Mouse (Mus musculus): ENCODE data around the gene Cap2. TPM values are rescaled to one million over a fixed set of nuclear protein-coding genes. Genes with fewer than 3 reads are reported as not detected.
A peak's percentile ranks its signal among the peaks of the same experiment; 100 is the strongest.

The Cap2 gene
- total RNA-seq, 2 experiments from 2014 or later: 265 to 282 TPM

GRCm38 (mm10) chr13:46626608-46627007 is 125.0 kb downstream of the Cap2 start:
- DNase-seq (ENCODE audit: low spot score in 2 of 2): no peak

DNA sequence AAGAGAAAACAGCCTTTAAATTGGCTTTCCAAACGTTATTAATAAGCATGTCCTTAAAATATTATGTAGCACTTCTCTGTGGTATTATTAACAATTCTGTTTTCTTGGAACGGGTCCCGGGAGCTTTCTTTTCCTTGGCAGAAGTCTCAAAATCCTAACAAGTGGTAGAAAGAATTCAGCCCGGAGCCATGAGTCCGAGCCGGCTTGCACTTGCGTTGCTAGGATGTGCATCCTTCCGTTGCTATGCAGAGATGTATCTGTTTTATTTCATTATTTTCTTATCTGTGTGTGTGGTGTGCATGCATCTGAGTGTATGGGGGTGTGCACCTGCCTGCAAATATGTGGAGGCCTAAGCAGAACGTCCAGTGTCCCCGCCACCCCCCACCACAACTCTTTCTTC is 126.2 kb downstream of the Cap2 start:
- DNase-seq (ENCODE audit: low spot score in 2 of 2): peak; percentile 36 to 47

DNA sequence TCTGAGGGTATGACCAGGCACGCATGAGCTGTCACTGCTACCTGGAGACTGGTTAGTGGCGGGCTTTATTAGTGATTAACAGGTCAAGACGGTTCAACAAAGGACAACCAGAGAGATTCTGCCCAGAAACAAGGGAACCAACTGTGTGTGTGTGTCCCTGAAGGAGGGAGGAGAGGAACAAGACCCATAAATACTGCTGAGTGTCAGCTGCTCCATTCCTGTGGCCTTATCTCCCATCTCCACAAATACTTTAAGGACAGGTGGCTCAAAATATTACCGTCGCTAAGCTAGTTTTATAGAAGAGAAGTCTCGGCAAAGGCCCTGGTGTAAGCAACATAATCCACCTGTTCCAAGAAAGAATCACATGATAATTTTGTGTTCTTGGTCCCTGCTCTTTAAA is 127.7 kb downstream of the Cap2 start:
- no peak for DNase-seq (ENCODE audit: low spot score in 2 of 2)

- no peak for DNase-seq (ENCODE audit: low spot score in 2 of 2)
Observed at GRCm38 (mm10) chr13:46632796-46633195, 131.1 kb downstream of the Cap2 start.

- peak in 1 of 2 experiments; percentile 48 for DNase-seq (ENCODE audit: low spot score in 2 of 2)
Observed at GRCm38 (mm10) chr13:46633320-46634132, 131.9 kb downstream of the Cap2 start.

- DNase-seq (ENCODE audit: low spot score in 2 of 2): peak in 1 of 2 experiments; percentile 27
Observed at GRCm38 (mm10) chr13:46634133-46634488, 132.5 kb downstream of the Cap2 start.

- DNase-seq (ENCODE audit: low spot score in 2 of 2): no peak
Observed at GRCm38 (mm10) chr13:46640608-46641468, 139.2 kb downstream of the Cap2 start.

- DNase-seq (ENCODE audit: low spot score in 2 of 2): no peak
Observed at GRCm38 (mm10) chr13:46642318-46642717, 140.7 kb downstream of the Cap2 start.

GRCm38 (mm10) chr13:46644175-46644574 is 142.5 kb downstream of the Cap2 start:
- no peak for DNase-seq (ENCODE audit: low spot score in 2 of 2)

DNA sequence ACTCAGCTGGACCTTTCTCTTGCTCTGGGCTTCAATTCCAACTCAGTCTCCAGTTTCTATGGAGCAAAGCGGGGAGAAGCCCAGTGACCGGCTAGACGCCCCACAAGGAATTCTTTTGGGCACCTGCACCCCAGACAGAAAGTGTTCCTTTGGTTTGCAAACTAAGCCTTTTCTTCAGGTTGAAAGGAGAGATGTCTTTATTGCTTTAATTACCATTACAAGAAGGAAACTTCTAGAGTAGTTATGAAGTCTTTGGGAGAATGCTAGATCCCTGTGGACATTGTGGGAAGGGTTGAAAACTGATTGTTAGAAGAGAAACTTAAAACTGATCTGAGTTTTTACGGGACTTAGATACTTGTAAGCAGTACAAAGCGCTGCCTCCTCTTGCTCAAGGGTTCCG is 143.8 kb downstream of the Cap2 start:
- DNase-seq (ENCODE audit: low spot score in 2 of 2): no peak

DNA sequence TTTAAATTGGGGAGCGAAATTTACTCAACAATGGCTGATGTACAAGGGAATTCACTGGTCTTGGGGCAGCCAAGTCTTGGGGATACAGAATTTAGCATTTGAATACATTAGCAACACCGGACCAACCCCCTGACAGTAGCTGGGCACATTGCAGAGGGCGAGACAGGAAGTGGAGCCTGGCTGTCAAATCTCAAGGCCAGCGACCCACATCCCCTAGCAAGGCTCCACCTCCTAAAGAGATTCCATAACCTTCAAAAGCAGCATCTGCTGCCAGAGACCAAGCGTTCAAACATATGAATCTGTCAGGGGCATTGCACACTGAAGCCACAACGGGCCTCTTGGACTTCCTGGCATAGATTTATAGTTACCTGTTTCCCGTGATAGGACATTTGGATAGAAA is 150.2 kb downstream of the Cap2 start:
- no peak for DNase-seq (ENCODE audit: low spot score in 2 of 2)

- DNase-seq (ENCODE audit: low spot score in 2 of 2): no peak
Observed at GRCm38 (mm10) chr13:46652671-46653070, 151.0 kb downstream of the Cap2 start.

DNA sequence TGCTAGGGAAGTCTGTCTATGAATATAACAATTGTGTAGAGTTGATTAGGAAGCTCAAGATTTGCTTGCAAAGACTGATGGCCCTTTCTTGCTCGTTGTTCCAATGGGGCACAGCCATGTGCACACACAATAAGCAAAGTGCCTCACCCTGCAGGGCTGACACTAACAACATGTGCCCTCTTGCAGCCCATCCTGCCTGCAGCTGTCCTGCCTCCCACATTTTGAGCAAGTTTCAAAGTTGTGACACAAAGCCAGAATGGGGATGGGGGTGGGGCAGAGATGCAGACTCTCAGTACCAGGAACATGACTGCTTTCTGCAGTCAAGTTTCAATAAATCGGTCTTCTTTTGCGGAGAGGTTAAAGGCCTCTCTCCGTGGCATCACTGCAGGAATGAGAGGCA is 152.0 kb downstream of the Cap2 start:
- no peak for DNase-seq (ENCODE audit: low spot score in 2 of 2)

- no peak for DNase-seq (ENCODE audit: low spot score in 2 of 2)
Observed at GRCm38 (mm10) chr13:46654566-46654965, 152.9 kb downstream of the Cap2 start.

- no peak for DNase-seq (ENCODE audit: low spot score in 2 of 2)
Observed at GRCm38 (mm10) chr13:46659211-46659610, 157.6 kb downstream of the Cap2 start.

- no peak for DNase-seq (ENCODE audit: low spot score in 2 of 2)
Observed at GRCm38 (mm10) chr13:46663461-46663964, 161.9 kb downstream of the Cap2 start.

DNA sequence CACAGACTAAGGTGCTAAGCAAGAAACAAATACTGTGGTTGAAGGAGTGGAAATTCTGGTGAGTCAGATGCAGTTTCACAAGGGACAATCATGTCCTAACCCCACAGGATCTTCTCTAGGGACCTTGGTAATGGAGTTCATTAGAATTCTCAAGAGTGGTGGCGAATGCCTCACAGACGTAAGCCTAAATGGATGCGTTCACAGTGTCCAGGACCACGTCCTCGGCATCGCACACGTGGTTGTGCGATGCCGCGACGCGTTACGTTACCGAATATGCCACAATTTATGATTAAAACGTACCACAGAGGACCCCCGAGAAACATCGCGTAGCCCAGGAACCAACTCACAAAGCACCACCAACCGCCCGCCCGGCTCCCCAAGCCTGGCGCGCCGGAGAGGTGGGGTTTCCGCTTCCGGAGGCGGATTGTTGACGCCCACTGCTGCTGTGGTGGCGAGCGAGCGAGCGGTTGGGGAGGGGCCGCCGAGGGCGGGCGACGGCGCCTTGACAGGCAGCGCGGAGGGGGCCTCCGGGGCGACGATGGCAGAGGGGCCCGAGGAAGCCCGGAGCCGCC is 167.5 kb downstream of the Cap2 start, which contains the start of gene Fam8a1:
TSS of gene Fam8a1 (plus strand) at position 475 of the 572 bp plus-strand sequence.
- DNase-seq (ENCODE audit: low spot score in 2 of 2): peak; percentile 89 to 92

- no peak for DNase-seq (ENCODE audit: low spot score in 2 of 2)
Observed at GRCm38 (mm10) chr13:46669620-46670271, 168.1 kb downstream of the Cap2 start.

- no peak for DNase-seq (ENCODE audit: low spot score in 2 of 2)
Observed at GRCm38 (mm10) chr13:46670514-46670913, 168.9 kb downstream of the Cap2 start.

- no peak for DNase-seq (ENCODE audit: low spot score in 2 of 2)
Observed at GRCm38 (mm10) chr13:46674601-46675000, 173.0 kb downstream of the Cap2 start.

DNA sequence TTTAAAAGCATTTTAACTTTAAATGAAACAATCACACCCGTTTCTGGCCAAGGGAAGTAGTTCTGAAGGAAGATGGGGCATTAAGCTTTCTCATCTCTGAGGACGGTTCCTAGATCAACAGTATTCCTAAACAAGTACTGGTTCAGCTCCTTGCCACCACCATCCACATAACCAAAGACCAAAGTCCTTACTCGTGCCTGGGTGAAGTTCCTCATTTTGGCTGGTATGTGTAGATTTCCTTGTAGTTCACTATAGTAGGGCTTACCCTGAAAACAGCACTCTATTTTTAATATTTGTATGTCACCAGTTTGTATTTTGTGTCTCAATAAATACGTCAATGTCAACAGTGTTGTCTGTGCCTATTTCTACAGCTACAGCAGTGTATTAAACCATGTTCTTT is 176.1 kb downstream of the Cap2 start:
- no peak for DNase-seq (ENCODE audit: low spot score in 2 of 2)
